Mouse (Mus musculus) heart, adult 18-20 months (tissue): ENCODE results near the gene Akap6. TPM values are rescaled to one million over a fixed set of nuclear protein-coding genes. Genes with fewer than 3 reads are reported as not detected.
A peak's percentile ranks its signal among the peaks of the same experiment; 100 is the strongest.

ENCODE experiments used
- DNase-seq, 2 experiments: peaks; one replicate each; pipeline ENCODE4 v3.0.0; 2021 to 2022; ENCODE audit warnings: mixed read lengths in 1 of 2
- total RNA-seq, 2 experiments: library from RNA; stranded (reverse); gene quantifications; 2 replicates each; pipeline ENCODE4 v1.2.3; 2021

The Akap6 gene
- total RNA-seq, 2 experiments from 2014 or later = 103 to 105 TPM

DNA sequence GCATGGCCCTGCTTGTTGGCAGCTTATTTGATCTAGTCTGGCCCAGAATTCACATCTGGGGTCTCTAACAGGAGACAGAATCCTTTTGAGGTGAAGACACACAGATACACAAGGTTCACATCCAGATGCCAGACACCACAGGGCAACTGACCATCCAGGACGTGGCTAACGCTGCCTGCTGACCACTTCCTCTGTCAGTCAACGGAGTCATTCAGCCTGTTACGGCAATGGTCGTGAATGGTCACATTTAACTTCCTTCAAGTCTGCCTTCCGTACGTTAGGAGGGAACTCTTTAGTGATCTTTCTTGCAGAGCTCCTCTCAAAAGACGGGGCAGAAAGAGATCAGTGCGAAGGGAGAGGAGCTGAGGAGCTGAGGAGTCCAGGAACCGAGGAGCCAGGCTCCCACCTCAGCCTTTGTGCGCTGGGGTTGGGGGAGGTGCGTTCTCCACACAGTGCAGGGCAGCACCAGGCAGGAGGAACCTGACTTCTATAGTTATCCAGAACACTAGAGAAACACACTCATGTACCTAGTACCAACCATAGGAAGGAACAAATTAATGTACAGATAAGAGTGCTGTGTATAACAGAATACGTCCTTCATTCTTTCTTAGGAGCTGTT, 209.4 kb downstream of the Akap6 start:
- DNase-seq = no peak

DNA sequence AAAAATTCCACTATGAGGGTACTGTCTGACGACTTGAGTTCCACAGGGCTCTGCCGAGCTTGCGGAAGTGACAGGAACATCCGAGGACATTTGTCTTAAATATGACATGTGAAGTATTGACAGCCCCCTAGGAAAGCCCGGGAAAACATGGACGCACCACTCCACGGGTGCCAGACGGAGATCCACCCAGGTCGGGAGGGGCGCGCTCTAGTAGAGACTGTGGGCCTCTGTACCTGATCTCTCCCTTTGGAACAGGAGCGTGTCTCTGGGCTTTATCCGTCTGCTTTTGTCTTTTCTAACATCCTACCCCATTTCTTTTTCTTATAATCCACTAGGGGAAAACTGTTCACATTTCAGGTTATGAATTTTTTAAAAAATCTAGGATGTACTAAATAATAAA, 211.2 kb downstream of the Akap6 start:
- DNase-seq = no peak

DNA sequence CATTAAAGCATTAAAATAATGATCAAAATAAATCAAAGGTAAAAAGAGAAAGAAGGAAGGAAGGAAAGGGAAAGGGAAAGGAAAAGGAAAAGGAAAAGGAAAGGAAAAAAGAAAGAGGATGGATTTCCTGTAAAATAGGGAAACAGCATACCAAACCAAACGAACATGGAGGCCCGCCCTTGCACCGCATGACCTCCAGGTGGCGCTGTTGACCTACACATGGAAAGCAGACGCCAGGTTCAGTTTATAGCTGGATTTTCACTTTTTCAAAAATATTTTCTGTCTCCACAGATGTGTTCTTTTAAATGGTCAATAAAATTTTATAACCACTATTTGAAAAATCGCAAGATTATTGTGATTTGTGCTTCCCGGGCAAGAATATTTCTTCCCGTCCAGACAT, 211.6 kb downstream of the Akap6 start:
- DNase-seq = peak; percentile 32 to 85

DNA sequence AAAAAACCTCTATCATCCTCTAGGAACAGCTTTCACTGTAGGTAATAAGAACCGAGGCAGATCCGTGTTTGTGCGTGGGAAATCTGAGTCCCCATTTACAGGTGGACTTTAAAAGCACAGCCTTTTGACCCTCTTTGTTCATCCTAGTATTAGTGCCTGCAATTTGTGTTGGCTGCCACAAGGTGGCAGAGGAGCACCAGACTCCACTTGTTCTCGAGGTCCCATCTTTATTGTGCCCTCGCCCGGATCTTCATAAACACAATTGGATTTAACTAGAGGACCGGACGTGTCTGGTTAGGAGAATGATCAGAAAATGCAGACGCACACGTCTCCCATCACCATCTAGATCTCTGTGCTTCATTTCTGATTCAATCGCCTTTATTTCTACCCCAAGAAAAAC, 219.8 kb downstream of the Akap6 start:
- DNase-seq = peak in 1 of 2 experiments; percentile 41

DNA sequence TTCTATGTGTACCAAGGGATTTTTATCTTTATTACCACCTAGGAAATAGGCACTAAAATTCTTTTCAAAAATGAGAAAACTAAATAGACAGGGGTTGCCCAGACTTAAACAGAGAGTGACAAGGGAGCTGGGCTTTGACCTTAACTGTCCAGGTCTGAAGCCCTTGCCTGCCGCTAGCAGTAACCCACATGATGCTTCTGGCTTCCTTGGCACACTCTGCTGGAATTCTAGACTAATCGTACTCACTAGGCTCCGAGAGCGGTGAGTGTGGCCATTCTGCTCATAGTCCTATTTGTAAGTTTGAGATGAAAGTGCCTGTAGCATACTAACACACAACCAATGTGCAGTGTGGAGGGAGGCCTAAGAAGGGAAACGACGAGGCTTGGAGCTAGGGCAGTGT, 223.3 kb downstream of the Akap6 start:
- no peak for DNase-seq

DNA sequence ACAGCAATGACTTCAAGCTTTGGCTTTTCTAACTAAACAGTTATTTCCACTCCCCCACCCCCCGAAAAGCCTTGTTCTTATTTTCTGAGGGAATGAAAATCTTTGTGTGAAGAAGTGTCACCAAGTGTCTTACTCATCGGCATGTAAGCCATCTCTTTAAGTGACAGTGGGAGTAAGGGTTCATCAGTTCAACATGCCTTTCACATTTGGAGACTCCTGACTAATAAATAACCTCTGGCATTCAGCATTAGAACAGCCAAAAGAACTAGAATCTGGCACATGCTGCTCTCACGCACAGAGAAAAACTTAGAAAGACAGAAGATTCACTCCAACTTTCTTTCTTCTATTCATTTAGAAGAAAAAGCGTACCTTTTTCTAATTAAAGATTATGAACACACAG, 226.3 kb downstream of the Akap6 start:
- DNase-seq = no peak

DNA sequence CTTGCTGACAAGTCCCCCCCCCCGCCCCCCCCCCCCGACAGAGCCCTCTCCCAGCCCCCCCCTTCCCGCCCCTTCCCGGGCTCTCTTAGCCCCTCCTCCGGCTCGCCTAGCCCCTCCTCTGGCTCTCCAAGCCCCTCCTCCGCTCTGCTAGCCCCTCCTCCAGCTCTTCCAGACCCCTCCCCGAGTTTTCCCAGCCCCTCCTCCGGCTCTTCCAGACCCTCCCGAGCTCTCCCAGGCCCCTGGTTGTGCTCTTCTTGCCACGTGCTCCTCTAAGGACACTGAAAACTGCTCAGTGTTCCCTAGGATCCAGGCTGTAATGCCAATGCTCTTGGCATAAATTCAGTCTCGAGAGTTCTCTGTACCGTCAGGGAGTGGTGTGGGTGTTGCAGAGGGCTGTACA, 234.6 kb downstream of the Akap6 start:
- no peak for DNase-seq

DNA sequence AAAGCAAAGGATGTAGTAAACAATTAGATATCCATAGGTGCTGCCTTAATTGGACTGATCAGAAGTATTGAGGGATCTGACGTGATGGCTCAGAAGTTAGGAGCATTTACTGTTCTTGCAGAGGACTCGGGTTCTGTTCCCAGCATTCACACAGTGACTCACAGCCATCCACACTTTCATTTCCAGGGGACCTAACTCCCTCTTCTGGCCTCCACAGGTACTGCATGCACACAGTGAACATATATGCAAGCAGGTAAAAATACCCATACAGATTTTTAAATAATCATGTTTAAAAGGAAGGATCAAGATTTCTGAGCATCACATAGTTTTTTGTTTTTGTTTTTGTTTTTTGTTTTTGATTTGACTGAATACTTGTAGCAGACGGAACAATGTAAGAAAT, 235.8 kb downstream of the Akap6 start:
- no peak for DNase-seq

DNA sequence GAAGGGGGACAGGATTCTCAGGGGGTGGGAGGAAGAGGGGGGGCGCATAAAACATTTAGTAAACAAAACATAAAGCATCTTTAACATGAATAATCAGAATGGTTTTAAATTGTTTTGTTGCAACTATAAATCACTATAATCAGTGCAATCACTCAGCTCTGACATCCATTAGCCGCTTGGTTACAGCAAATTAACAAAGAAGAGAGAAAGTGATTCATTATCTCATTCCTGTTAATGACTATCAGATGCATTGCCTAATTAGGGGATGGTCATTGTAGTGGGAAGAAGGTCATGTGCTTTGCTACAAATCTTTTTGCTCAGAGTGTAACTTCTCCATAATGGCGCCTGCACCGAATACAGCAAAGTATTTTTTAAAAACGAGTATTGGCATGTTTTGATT, 239.6 kb downstream of the Akap6 start:
- DNase-seq = no peak

DNA sequence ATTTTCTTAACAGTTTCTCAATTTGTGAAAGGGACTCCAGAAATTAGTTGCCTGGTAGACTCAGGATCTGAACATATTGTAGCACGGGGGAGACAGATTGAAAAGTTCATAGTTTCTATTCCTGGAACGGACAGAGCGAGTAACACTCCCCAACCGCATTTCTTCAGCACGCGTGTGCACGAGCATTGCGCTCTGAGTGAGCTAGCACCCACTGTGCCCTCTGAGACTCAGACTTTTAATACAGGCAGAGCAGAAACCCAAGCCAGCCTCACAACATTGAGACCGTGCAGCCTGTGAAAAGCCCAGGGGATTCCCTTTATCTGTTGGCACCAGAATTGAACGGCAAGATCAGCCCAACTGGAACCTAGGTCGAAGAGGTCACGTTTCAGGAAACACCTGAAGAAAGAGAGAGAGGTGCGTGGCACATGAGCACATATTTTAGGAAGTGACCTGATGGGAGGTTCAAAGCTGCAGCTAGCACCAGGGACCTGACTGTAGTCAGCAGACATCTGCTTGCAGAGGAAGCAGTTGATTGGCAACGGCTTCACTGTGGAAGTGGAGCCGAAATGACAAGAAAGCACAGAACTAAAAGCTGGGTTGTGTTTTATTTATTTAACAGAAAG, 240.3 kb downstream of the Akap6 start:
- no peak for DNase-seq

DNA sequence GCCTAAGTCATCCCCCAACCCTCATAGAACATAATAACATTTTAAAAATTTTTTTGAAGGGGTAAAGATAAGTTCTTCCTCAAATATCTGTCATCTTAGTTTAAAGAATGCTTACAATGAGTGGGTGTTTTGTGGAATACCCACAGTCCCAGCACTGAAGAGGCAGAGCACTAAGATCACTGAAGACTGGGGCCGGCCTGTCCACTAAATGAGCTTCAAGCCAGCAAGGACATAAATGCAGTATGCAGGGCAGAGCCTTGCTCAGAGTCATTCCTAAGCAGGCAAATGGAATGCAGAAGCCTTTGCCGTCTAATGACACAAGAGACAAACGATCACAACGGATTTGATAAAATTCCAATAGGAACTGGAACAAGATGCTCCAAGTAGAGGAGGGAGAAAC, 242.8 kb downstream of the Akap6 start:
- DNase-seq = no peak

DNA sequence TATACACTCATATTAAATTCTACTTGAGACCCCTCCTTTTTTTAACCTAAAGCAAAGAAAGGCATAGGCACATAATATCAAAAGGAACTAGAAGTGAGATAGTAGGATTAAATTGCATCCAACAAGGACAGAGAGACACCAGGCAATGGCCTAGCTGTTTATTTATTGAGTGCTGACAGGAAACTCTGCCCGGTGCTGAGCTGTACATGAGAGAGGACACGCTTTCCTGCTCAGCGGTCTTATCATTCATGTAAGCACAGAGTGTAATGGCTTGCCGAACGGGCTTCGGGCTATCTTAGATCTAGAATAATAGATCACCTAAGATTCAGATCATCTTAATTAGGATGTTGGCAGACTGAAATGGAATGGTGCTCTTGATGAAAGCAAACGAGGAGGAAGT, 245.1 kb downstream of the Akap6 start:
- DNase-seq = no peak

DNA sequence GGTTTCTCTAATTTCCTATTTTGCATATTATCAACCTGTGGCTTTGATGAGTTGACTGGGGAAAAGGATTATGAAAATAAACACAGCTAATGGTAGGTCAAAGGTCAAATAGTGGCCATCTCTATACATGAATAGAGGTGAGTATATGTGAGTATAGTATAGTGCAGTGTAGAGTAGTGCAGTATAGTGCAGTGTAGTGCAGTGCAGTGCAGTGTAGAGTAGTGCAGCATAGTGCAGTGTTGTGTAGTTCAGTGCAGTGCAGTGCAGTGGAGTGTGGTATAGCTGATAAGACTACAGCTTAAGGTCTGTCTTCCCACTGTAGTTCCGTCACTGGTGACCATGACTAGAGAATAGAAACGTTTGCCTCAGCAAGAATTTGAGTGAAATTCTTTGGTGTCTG, 245.8 kb downstream of the Akap6 start:
- DNase-seq = no peak

DNA sequence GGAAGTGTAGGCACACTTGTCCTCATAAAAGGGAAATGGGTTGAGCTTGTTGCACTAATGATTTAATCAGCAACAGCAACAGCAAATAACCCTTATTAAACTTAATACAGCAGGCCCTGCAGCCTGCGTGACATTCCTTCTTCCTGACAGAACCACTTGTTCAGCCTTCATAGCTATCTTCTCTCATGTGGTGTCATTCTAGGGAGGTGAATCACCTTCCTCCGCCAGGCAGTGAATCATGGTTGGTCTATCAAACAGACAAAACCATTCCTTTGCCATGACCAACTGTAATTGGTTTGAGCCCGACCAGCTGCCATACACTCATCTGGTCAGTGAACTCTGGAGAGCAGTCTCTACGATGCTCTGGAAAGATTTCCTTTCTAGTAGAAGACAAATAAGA, 251.5 kb downstream of the Akap6 start:
- no peak for DNase-seq

DNA sequence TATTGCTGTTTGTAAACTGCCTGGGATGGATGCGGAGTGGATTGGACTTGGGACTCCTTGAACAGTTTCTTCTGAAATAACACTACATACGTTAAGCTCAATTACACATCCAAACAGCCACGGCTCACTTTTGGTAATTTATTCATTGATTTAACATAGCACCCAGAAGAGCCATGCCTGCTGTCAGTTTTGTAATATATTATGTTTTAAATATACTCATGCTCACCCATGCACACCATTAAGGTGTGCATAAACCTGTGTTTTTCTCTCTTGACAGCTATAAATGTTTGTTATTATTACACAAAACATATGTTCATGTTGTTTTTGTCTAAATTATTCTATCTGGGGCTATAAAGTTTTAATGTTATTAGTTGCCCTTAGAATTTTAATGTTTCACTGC, 258.4 kb downstream of the Akap6 start:
- DNase-seq = no peak

DNA sequence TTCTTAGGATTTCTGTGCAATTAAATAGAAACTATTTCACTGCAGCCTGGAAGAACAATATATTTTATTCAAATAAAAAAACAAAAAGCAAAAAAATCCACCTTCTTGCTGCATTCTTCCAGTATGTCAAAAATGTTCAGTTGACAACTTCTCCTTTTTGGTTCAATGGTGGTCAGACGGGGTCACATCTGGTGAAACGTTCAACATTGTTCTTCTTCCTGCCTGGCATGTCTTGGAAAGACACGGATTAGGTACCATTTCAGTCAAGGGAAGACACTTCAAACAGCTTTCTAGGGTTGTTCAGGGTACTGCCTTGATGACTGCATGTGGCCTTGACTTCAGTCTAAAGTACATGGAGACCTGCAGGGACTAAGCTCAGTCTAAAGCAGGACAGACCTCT, 258.8 kb downstream of the Akap6 start:
- no peak for DNase-seq

DNA sequence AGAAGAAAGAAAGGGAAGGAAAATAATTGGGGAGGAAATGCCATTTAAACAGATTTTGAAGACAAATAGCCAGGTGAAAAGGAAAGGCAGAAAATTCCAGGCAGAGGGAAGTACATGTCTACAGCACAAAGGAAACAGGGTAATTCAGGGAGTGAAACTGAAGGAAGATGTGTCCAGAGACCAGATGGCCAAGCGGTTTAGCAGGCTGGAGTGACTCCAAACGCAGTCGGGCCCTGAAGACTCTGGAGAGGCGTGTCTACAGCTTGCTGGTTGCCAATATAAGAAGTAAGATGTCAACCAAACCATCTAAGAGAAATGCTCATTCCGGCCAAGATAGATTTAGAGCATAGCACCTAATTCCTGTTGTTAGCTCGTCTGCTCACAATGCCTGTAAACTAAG, 292.6 kb downstream of the Akap6 start:
- DNase-seq = no peak

DNA sequence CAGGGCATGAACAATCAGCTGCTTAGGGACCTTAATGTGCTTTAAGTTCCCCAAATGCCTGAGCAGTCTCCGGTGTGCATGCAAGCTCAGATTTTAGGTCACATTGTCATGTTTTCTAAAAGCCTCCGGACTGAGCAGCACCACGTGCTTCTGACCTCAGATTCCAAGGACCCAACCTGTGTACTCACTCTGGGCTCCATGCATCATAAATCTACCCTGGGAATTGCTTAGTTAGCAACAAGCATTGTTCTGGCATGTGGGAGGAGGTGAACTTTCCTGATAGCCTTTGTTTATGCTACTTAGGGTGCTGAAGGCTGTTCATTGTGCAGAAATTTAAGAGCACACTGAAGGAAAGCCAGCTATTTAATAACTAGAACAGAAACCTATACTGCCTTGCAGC, 313.2 kb downstream of the Akap6 start:
- no peak for DNase-seq

DNA sequence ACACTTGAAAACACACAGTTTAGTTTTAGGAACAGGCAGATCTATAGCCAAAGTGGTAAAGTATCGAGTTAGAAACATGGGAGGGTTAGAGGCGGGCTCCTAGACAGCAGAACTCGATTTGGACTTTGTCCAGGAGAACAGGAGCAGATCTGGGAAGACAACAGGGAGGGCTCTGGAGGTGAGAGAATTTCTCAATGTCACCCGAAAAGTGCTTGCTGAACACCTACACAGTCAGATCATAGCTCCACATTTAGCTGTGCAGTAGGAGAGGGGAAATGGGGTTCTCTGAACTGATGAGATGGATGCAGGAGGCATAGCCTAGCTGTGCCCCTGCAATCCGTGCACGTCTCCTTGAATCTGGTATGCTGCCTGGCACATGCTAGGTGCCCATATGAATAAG, 315.4 kb downstream of the Akap6 start:
- no peak for DNase-seq

DNA sequence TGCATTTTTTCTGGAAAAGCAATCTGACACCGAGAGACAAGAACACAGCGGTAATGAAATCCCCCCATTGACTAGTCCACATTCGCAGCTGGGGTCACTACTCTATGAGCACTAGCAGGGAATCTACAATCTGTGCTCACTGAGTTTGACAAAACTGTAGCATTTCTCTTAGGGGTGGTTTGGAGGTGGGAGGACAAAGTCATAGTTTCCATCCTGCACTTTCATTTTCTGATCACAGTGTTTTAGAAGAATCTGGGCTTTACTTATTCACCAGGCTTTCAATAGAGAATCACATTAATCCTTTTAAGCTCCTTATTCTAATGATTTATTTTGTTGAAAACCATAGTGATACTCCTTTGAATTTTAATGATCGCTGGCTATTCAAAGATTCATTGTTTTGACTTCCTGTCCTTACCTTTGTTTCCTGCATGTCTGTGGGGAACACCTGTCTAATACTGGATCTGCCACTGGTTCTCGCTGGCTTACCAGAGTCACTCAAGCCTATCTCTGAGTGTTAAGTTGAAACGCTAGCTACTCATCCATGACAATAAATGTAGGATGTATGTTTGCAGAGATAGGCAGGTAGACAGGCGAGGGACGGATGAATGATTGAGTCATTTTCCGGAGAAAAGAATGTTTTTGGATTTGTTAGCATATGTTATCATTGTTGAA, 325.5 kb downstream of the Akap6 start:
- DNase-seq = no peak

DNA sequence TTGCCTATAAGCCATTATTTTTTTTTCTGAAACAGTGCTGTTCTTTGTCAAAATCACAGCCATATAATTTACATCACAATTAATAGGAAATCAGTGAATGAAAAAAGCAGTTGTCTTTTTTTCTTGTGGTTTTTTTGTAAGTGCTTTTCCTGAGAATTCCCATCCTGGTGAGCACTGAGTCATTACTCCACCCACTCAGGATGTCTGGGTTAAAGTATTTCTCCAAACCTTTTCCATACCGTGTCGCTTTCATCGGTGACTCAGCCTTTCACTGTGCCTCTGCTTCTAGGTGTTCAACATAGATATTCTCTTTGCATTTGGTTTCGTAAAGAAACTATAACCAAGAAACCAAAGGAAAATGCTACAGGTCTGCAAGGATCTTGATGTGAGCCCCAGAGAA, 328.1 kb downstream of the Akap6 start:
- no peak for DNase-seq

DNA sequence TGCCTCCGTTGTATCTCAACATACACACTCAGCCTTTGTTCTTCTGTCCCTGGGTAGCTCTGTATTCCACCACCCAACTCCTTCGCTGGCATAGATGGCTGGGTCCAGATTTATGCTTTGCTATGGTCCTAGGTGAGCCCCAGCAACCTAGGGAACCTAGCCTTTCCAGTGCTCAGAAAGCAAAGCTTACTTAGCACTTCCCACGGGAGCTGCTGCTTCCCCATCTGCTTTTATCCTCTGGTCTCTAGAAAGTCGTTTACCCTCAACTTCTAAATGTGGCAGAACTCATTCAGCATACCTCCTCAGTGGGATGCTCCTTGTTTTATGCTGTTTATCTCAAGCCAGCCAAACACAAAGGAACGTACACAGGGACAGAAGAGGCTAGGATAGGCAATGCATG, 329.7 kb downstream of the Akap6 start:
- no peak for DNase-seq

DNA sequence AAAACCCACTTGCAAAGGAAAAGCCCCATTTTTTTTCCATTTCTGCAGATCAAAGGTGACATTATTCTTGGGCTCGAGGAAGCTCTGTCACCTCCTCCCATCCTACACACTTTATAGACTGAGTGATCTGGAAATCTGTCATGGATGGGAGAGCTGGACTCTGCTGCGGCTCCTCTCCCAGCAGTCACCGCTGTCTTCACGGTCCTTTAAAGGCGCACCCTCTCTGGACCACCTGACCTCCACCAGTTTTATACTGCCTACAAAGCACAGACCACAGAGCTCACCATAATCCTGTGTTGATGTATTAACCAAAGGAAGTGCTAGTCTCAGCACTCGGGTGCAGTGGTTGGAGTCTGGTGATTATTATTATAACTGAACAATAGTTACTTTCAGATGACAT, 330.7 kb downstream of the Akap6 start:
- no peak for DNase-seq

DNA sequence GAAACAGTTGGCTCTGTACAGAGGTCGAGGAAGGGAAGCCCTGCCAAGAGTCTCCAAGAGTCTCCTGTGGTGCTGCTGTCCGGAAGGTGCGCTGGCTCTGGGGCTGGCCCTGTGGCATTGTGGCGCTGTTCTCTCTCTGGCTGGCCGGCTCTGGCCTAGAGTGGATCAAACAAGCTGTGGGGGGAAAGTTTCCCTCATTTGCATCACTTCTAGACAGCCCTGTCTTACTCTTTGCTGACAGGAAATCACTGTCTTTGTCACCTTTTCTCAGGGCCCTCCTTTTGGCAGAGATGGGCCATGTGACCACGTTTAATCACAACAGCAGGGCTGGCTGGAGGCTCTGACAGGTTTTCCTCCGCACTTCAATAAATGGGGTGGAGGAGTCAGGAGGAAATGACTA, 333.6 kb downstream of the Akap6 start:
- peak; percentile 55 to 58 for DNase-seq
